Mouse (Mus musculus) cerebellum, postnatal 14 days (tissue): ENCODE measurements around the gene Arsa.
A peak's percentile ranks its signal among the peaks of the same experiment; 100 is the strongest.

Source experiments
- DNase-seq, 2 experiments: peaks; one replicate each; pipeline ENCODE4 v3.0.0; 2021; ENCODE audit warnings: mixed read lengths in 2 of 2

Arsa gene

DNA sequence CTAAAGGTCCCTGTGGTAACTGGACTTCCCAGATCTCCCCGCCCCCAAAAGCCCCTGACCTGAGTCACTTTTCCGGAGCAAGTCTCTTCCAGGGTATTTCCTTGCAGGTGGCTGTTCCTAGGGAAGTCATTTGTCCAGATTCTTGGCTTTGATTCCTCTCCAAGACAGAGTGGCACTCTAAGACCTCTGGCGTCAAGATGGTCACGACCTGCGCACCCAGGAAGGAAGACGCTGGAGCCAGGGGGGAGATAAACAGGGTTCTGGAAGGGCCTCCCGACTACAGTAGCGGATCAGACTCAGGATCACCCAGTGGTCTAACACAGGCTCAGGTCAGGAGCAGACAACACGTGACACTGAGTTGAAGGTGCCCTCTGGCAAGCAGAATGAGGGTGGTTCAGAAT, at the start of gene Arsa:
Gene Arsa, minus strand, starts transcription at position 335 of the 401 bp plus-strand sequence.
- DNase-seq, result no peak

DNA sequence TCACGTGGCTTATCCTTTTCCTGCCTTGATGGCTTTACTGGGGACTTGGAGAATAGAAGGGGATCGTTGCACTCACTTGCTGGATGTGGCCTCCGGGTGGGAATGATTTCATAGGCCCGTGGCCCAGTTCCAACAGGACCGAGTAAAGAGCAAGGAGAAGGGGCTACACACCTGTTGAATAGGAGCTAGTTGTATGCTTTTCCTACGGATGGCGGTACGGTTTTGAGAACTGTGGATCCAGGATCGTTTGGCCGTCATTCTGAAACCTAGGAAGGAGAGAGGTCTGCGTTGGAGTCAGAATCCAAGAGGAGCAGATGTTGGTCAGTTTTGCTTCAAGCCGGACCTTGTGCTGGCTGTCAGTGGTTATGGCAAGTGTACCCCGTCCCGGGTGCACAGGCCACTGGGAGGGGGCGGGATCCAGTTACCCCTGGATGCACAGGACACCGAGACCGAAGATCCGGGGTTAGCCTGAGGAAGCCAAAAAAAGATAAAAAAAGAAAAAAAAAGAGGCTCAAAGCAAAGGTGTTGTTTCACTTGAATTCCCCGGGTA, 49.6 kb upstream of the Arsa start:
- peak in 1 of 2 experiments; percentile 36 for DNase-seq

DNA sequence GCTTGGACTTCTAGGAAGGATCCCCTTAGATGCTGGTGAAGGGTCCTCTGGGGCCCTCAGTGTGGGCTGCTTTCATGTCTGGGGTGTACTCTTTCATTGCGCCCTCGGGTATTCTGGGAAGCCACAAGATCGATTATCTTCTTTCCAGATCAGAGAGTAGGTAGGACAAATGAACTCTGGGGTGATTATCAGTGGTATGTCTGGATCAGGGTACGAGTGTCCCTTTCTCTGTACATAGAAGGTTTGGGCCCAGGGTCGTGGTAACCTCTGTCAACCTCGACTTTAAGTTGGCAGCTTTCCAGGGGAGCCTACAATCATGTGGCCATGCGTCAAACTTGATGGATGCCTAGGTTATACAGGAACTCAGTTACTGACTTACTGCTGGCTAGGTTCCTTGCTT, 48.7 kb upstream of the Arsa start:
- DNase-seq, result no peak

GRCm38 (mm10) chr15:89525464-89525863, 48.2 kb upstream of the Arsa start:
- DNase-seq, result peak; percentile 68 to 83

- DNase-seq, result peak; percentile 66 to 67
Observed at GRCm38 (mm10) chr15:89524611-89525415, 47.6 kb upstream of the Arsa start.

- DNase-seq, result peak; percentile 43 to 54
Observed at GRCm38 (mm10) chr15:89524001-89524571, 46.9 kb upstream of the Arsa start.

- peak; percentile 64 to 76 for DNase-seq
Observed at GRCm38 (mm10) chr15:89523283-89523832, 46.1 kb upstream of the Arsa start.

- peak; percentile 61 to 63 for DNase-seq
Observed at GRCm38 (mm10) chr15:89522566-89523282, 45.5 kb upstream of the Arsa start.

- peak in 1 of 2 experiments; percentile 39 for DNase-seq
Observed at GRCm38 (mm10) chr15:89521951-89522350, 44.7 kb upstream of the Arsa start.

GRCm38 (mm10) chr15:89512679-89513078, 35.5 kb upstream of the Arsa start:
- DNase-seq, result no peak

DNA sequence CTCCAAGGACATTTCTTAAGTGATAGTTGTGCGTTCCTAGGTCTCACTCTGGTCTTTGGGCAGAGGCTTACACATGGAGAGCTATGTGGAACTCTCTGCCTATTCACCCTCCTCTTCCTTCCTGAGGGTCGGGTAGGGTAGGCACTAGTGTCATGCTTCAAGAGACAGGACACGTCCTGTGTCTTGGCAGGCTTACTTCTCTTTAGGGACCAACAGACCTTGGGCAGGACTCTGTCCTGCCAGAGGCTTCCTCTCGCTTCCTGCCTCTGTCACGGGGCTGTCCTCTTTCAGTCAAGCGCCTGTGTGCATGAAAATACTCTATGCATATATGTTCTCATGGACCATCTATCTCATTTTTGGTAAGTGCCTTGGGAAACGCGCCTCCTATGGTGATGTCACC, 30.5 kb upstream of the Arsa start:
- no peak for DNase-seq

GRCm38 (mm10) chr15:89504838-89505237, 27.6 kb upstream of the Arsa start:
- DNase-seq, result no peak

- DNase-seq, result no peak
Observed at GRCm38 (mm10) chr15:89501321-89501720, 24.1 kb upstream of the Arsa start.

DNA sequence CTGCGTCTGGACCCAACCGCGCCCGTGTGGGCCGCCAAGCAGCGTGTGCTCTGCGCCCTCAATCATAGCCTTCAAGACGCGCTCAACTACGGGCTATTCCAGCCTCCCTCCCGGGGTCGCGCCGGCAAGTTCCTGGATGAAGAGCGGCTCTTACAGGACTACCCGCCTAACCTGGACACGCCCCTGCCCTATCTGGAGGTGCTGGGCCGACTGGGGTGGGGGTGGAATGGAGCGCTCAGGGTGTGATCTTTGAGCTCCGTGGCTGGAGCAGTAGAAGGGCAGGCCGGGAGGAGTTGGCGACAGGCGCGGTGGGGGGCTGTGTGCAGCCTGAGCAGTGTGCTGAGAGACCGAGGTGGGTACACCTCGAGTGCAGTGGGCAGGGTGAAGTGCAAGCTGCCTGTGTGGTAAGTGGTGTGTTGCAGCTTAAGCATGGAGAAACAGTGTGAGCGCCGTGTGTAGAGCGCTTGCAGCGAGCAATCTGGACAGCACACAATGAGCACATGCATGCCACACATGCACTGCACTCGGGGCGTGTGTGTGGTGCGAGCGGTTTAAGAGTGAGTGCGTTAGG, 23.1 kb upstream of the Arsa start:
- peak in 1 of 2 experiments; percentile 72 for DNase-seq

- DNase-seq, result peak; percentile 83 to 87
Observed at GRCm38 (mm10) chr15:89499784-89500220, 22.6 kb upstream of the Arsa start.

DNA sequence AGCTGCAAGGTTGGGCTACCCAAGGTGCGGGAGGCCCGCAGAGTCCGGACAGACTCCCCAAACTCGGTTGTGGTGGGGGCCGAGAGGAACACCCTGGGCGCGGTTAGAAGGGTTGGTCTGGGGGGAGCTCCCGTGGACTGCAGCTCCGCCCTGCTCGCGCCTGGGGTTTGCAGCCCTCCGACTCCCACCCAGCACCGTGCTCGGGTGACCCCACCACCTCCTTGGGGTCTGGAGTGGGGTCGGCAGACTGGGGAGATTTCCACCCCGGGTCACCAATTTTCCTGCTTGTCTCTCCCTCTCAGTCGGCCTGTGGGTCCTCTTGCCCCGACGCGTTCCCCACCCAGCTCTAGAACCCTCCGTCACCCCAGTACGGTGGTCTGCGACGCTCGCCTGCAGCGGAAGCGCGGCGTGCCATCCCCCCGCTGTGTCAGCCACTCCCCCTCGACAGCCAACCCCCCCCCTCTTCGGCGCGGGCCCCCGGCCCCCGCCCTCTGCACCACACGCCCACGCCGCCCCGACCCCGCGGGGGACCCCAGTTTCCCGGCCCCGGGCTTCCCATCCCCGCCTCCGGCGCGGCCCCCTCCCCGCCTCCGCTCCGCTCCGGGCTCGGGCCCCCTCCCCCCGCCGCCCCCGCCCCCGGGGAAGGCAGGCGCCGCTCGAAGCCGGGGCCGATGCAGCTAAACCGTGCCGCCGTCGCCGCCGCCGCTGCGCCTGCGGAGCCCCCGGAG, 21.9 kb upstream of the Arsa start, which contains the start of gene Shank3:
Gene Shank3, plus strand, starts transcription at position 663 of the 728 bp plus-strand sequence.
- DNase-seq, result peak; percentile 54 to 71

DNA sequence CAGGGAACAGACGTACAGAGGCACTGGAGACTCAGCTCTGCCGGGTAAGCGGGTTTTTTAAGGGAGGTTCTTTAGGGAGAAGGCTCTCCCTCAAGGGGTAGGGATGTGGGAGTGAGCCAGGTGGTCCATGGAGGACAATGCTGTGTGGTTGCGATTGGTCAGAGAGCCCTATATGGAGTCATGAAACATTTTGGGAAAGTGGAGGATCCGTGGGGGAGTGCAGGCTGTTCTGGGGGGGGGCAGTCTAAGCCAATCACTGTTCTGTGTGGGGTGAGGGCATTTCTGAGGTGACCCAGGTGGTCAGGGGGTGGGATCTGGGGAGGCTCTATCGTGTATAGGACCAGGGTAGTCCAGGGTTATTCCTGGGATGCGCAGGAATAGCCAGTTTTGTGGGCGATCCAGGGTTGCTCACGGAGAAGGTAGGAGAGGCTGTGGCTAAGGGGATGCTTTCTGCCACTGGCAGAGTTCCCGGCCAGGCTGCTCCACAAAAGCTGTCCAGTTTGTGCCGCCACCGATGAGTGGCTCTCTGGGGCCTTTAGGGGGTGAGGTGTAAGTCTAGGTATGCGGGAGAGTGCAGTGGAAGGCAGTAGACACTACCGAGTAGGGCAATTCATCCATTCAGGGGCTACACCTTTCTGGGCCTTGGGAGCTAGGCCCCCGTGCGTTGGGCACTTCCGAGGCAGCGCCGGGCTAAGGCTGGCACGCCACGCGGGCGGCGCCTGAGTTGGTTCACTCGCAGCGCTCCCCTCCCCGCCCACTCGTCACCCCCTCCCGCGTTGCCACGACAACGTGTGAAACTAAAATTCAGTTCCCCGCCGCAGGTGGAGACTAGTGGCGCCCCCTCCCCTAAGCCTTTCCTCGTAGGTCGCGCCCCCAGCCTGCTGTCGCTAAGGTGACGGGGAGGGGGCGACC, 21.1 kb upstream of the Arsa start:
- DNase-seq, result peak; percentile 79 to 86

GRCm38 (mm10) chr15:89497391-89498048, 20.3 kb upstream of the Arsa start:
- DNase-seq, result no peak

GRCm38 (mm10) chr15:89496841-89497240, 19.6 kb upstream of the Arsa start:
- no peak for DNase-seq

- DNase-seq, result peak in 1 of 2 experiments; percentile 50
Observed at GRCm38 (mm10) chr15:89496131-89496530, 18.9 kb upstream of the Arsa start.
